Mouse (Mus musculus) erythroblast, embryonic 14.5 days (primary cell): Measurements from ENCODE around the gene Hsf3. TPM values are rescaled to one million over a fixed set of nuclear protein-coding genes. Genes with fewer than 3 reads are reported as not detected.
"Not testable (repeated sequence)": the region's sequence is repeated elsewhere in the genome, so short reads cannot be mapped to it uniquely, and the experiment has no call there.

ENCODE experiments used
- H3K27me3 ChIP-seq: 2 replicates; pipeline ENCODE4 v1.6.1; 2012; ENCODE audit warnings: inconsistent platforms; ENCODE audit not compliant: control insufficient read depth
- H3K36me3 ChIP-seq: 2 replicates; pipeline ENCODE4 v1.6.1; 2012; ENCODE audit warnings: mild to moderate bottlenecking, inconsistent platforms; ENCODE audit not compliant: control insufficient read depth
- H3K4me1 ChIP-seq: 2 replicates; pipeline ENCODE4 v1.6.1; 2012; ENCODE audit warnings: inconsistent platforms; ENCODE audit not compliant: control insufficient read depth
- H3K4me3 ChIP-seq: replicated peaks from 2 replicates; pipeline ENCODE3; 2012; ENCODE audit warnings: moderate library complexity, mild to moderate bottlenecking, inconsistent platforms
- H3K9me3 ChIP-seq: 2 replicates; pipeline ENCODE4 v1.6.1; 2012; ENCODE audit warnings: low read length, inconsistent platforms, mixed read lengths; ENCODE audit not compliant: control insufficient read depth
- GATA1 ChIP-seq: IDR thresholded peaks from 2 replicates; pipeline ENCODE4 v1.6.1; 2012; ENCODE audit warnings: low read length, inconsistent platforms, mixed read lengths
- TAL1 ChIP-seq: IDR thresholded peaks from 3 replicates; pipeline ENCODE4 v1.6.1; 2012; ENCODE audit warnings: low read length, inconsistent platforms, mixed read lengths
- polyA plus RNA-seq: library from polyadenylated mRNA; stranded (reverse); fragments of >175 nt; gene quantifications from 2 replicates; pipeline ENCODE4 v1.2.3, GENCODE M21; 2012

The Hsf3 gene
- polyA plus RNA-seq: not detected in 2 replicates

GRCm38 (mm10) chrX:96456201-96456963 lies at the start of gene Hsf3:
Hsf3 (minus strand) TSS chrX:96456294.
- H3K27me3 ChIP-seq: no peaks in the 10 kb centered on the region
- TF ChIP-seq TAL1 (no peak), GATA1 (no peak)
- H3K4me3 ChIP-seq: no peak within 1 kb of the TSS
- H3K36me3 ChIP-seq: no peaks in the 10 kb centered on the region
- H3K9me3 ChIP-seq: no peaks in the 10 kb centered on the region
- H3K4me1 ChIP-seq: no peaks in the 10 kb centered on the region

GRCm38 (mm10) chrX:96501580-96501979 lies 45.5 kb upstream of the Hsf3 start:
- no peaks in the 10 kb centered on the region for H3K4me1 ChIP-seq
- no peaks in the 10 kb centered on the region for H3K27me3 ChIP-seq
- no peaks in the 10 kb centered on the region for H3K9me3 ChIP-seq
- H3K36me3 ChIP-seq: no peaks in the 10 kb centered on the region
- TF ChIP-seq TAL1 (no peak), GATA1 (no peak)
- H3K4me3 ChIP-seq: no peak overlapping the region

GRCm38 (mm10) chrX:96455149-96455548 lies 945 bp downstream of the Hsf3 start, which contains the start of gene Heph:
Heph (plus strand) TSS chrX:96455359.
- H3K9me3 ChIP-seq: no peaks in the 10 kb centered on the region
- no peaks in the 10 kb centered on the region for H3K4me1 ChIP-seq
- no peak for TF ChIP-seq GATA1
- TF ChIP-seq TAL1: no peak
- no peaks in the 10 kb centered on the region for H3K27me3 ChIP-seq
- no peak within 1 kb of the TSS for H3K4me3 ChIP-seq
- no peaks in the 10 kb centered on the region for H3K36me3 ChIP-seq

- TF ChIP-seq TAL1: no peak
- no peak for TF ChIP-seq GATA1
- no peaks in the 10 kb centered on the region for H3K36me3 ChIP-seq
Observed at GRCm38 (mm10) chrX:96419383-96419782, 36.7 kb downstream of the Hsf3 start.

GRCm38 (mm10) chrX:96417733-96418132 lies 38.4 kb downstream of the Hsf3 start:
- Histone ChIP-seq H3K4me1 (no peaks in the 10 kb centered on the region), H3K9me3 (no peaks in the 10 kb centered on the region), H3K36me3 (no peaks in the 10 kb centered on the region), H3K27me3 (no peaks in the 10 kb centered on the region), H3K4me3 (no peak overlapping the region)
- TF ChIP-seq GATA1: no peak

More at GRCm38 (mm10) chrX:96419383-96419782, 36.7 kb downstream of the Hsf3 start:
- no peaks in the 10 kb centered on the region for H3K4me1 ChIP-seq
- no peaks in the 10 kb centered on the region for H3K9me3 ChIP-seq
- H3K4me3 ChIP-seq: no peak overlapping the region
- no peaks in the 10 kb centered on the region for H3K27me3 ChIP-seq

GRCm38 (mm10) chrX:96416970-96417369 lies 39.1 kb downstream of the Hsf3 start:
- Histone ChIP-seq H3K9me3 (no peaks in the 10 kb centered on the region), H3K27me3 (no peaks in the 10 kb centered on the region), H3K4me3 (no peak overlapping the region), H3K4me1 (no peaks in the 10 kb centered on the region), H3K36me3 (no peaks in the 10 kb centered on the region)
- TF ChIP-seq TAL1 (no peak), GATA1 (no peak)

- not testable (repeated sequence) for H3K9me3 ChIP-seq, H3K36me3 ChIP-seq, H3K27me3 ChIP-seq, H3K4me1 ChIP-seq, H3K4me3 ChIP-seq
Observed at GRCm38 (mm10) chrX:96415351-96415750, 40.7 kb downstream of the Hsf3 start.

GRCm38 (mm10) chrX:96339108-96339507 lies 117.0 kb downstream of the Hsf3 start:
- Histone ChIP-seq H3K4me3 (no peak overlapping the region), H3K4me1 (no peaks in the 10 kb centered on the region), H3K36me3 (no peaks in the 10 kb centered on the region), H3K9me3 (no peaks in the 10 kb centered on the region), H3K27me3 (no peaks in the 10 kb centered on the region)
- TF ChIP-seq TAL1 (no peak), GATA1 (no peak)

GRCm38 (mm10) chrX:96329764-96330163 lies 126.3 kb downstream of the Hsf3 start:
- Histone ChIP-seq H3K27me3 (no peaks in the 10 kb centered on the region), H3K4me1 (no peaks in the 10 kb centered on the region), H3K36me3 (no peaks in the 10 kb centered on the region), H3K9me3 (no peaks in the 10 kb centered on the region), H3K4me3 (no peak overlapping the region)
- no peak for TF ChIP-seq TAL1
- TF ChIP-seq GATA1: no peak

GRCm38 (mm10) chrX:96293338-96293737 lies 162.8 kb downstream of the Hsf3 start, which contains the start of gene Vsig4:
Vsig4 (minus strand) TSS chrX:96293438.
- no peak for TF ChIP-seq GATA1
- no peak for TF ChIP-seq TAL1
- no peak within 1 kb of the TSS for H3K4me3 ChIP-seq
- H3K36me3 ChIP-seq: no peaks in the 10 kb centered on the region
- H3K9me3 ChIP-seq: no peaks in the 10 kb centered on the region
- H3K27me3 ChIP-seq: no peaks in the 10 kb centered on the region; the same call in 1 of the 2 replicates
- H3K4me1 ChIP-seq: no peaks in the 10 kb centered on the region
